Mouse (Mus musculus) embryonic facial prominence, embryonic 15.5 days (tissue): ENCODE data around the gene Cend1. TPM values are rescaled to one million over a fixed set of nuclear protein-coding genes. Genes with fewer than 3 reads are reported as not detected.

ENCODE experiments used
- ATAC-seq: fragments of 200-750 bp; cut with Nextera tagmentation; 2 replicates; pipeline ENCODE4 v1.8.0; 2017; ENCODE audit warnings: low read depth, moderate TSS enrichment; ENCODE audit not compliant: insufficient number of reproducible peaks, low FRiP score, low TSS enrichment
- H3K27ac ChIP-seq: fragments of 300-500 bp; sonication (generic); replicated peaks from 2 replicates; pipeline ENCODE4 v1.5.1; 2015; ENCODE audit warnings: mild to moderate bottlenecking, inconsistent platforms
- H3K27me3 ChIP-seq: fragments of 300-500 bp; sonication (generic); 2 replicates; pipeline ENCODE4 v1.6.1; 2015; ENCODE audit warnings: inconsistent platforms
- H3K36me3 ChIP-seq: fragments of 300-500 bp; sonication (generic); 2 replicates; pipeline ENCODE4 v1.6.1; 2015; ENCODE audit warnings: mild to moderate bottlenecking, inconsistent platforms
- H3K4me1 ChIP-seq: fragments of 300-500 bp; sonication (generic); 2 replicates; pipeline ENCODE4 v1.6.1; 2015; ENCODE audit warnings: inconsistent platforms
- H3K4me2 ChIP-seq: fragments of 300-500 bp; sonication (generic); replicated peaks from 2 replicates; pipeline ENCODE4 v1.6.1; 2015; ENCODE audit warnings: mild to moderate bottlenecking, inconsistent platforms
- H3K4me3 ChIP-seq: fragments of 300-500 bp; sonication (generic); replicated peaks from 2 replicates; pipeline ENCODE4 v1.5.1; 2015; ENCODE audit warnings: mild to moderate bottlenecking, inconsistent platforms
- H3K9ac ChIP-seq: fragments of 300-500 bp; sonication (generic); 2 replicates; pipeline ENCODE4 v1.6.1; 2015; ENCODE audit warnings: inconsistent platforms
- H3K9me3 ChIP-seq: fragments of 300-500 bp; sonication (generic); replicated peaks from 2 replicates; pipeline ENCODE4 v1.6.1; 2016; ENCODE audit warnings: inconsistent platforms
- WGBS: fragments of 180-500 bp; shearing (Covaris S2); methylation state at CpG from one replicate; pipeline ENCODE4 v1.1.7; 2015; 5-methylcytosine and 5-hydroxymethylcytosine counted together
- polyA plus RNA-seq: library from polyadenylated mRNA; unstranded; fragments of >200 nt; fragmentation: Nextera tagmentation; extraction: Ambion mirVana; gene quantifications from 2 replicates; pipeline ENCODE4 v1.2.1, GENCODE M21; 2015

Cend1 gene
- polyA plus RNA-seq, 1 experiment from 2014 or later: 5.3 TPM

- Histone ChIP-seq H3K4me3 (no peak overlapping the region), H3K4me1 (no peaks in the 10 kb centered on the region), H3K4me2 (no peak overlapping the region), H3K36me3 (no peaks in the 10 kb centered on the region), H3K27ac (no peak overlapping the region), H3K9me3 (no peaks in the 10 kb centered on the region), H3K9ac (no peak overlapping the region), H3K27me3 (no peaks in the 10 kb centered on the region)
- 60% methylated on average over 4 of the region's 4 CpGs for WGBS
- no peak for ATAC-seq
Measured at GRCm38 (mm10) chr7:141381068-141381835, 48.0 kb downstream of the Cend1 start.

DNA sequence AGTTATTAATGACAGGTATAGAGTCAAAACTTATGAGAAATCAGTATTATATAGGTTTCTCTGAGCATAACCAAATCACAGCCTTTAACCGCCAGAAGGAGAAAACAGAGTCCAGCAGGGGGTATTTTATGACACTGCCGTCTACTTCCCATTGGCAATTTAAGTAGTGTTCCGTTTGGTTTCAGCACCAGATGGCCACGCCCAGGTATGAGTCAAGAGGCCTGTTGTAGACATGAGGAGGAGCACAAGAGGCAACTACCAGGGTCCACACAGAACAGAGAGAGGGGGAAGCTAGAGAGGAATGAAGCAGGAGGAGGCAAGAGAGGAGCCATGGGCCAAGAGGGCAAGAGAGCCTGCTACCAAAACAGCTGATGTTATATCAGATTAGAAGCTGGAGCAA lies 49.7 kb downstream of the Cend1 start:
- no peak overlapping the region for H3K9ac ChIP-seq
- no peak for ATAC-seq
- no peaks in the 10 kb centered on the region for H3K36me3 ChIP-seq
- H3K27ac ChIP-seq: no peak overlapping the region
- 58% methylated on average over 4 of the region's 4 CpGs for WGBS
- no peaks in the 10 kb centered on the region for H3K9me3 ChIP-seq
- H3K4me2 ChIP-seq: no peak overlapping the region
- no peaks in the 10 kb centered on the region for H3K4me1 ChIP-seq
- H3K27me3 ChIP-seq: no peaks in the 10 kb centered on the region
- no peak overlapping the region for H3K4me3 ChIP-seq

Other genes starting within 250 kb of the Cend1 start
- 180 and 183 TPM in 2 replicates for gene Hras, start 235.5 kb downstream of the Cend1 start, polyA plus RNA-seq
- gene Lrrc56, start 235.3 kb downstream of the Cend1 start, polyA plus RNA-seq: 11.2 and 14.7 TPM in 2 replicates
- gene Lmntd2, start 215.4 kb downstream of the Cend1 start, polyA plus RNA-seq: 2.3 and 3.6 TPM in 2 replicates
- 55.3 and 56.3 TPM in 2 replicates for gene Rassf7, start 213.6 kb downstream of the Cend1 start, polyA plus RNA-seq
- gene Phrf1, start 200.7 kb downstream of the Cend1 start, polyA plus RNA-seq: 68.7 and 73.2 TPM in 2 replicates
- 4.1 and 5.1 TPM in 2 replicates for gene Irf7, start 163.0 kb downstream of the Cend1 start, polyA plus RNA-seq
- 0.19 TPM in 1 of 2 replicates, not detected in the other for gene Cdhr5, start 152.7 kb downstream of the Cend1 start, polyA plus RNA-seq
- 5.3 TPM in 2 replicates for gene Sct, start 150.4 kb downstream of the Cend1 start, polyA plus RNA-seq
- gene Drd4, start 137.5 kb downstream of the Cend1 start, polyA plus RNA-seq: 0.76 and 1.1 TPM in 2 replicates
- gene Deaf1, start 101.8 kb downstream of the Cend1 start, polyA plus RNA-seq: 73.5 and 82.0 TPM in 2 replicates
- 42.2 and 47.4 TPM in 2 replicates for gene Tmem80, start 101.8 kb downstream of the Cend1 start, polyA plus RNA-seq
- gene Eps8l2, start 90.6 kb downstream of the Cend1 start, polyA plus RNA-seq: 36.1 and 40.5 TPM in 2 replicates
- 278 and 280 TPM in 2 replicates for gene Taldo1, start 37.3 kb downstream of the Cend1 start, polyA plus RNA-seq
- 63.8 and 67.6 TPM in 2 replicates for gene Gatd1, start 15.4 kb downstream of the Cend1 start, polyA plus RNA-seq
- 29.3 and 30.9 TPM in 2 replicates for gene Slc25a22, start 8.4 kb upstream of the Cend1 start, polyA plus RNA-seq
- 13.5 and 14.7 TPM in 2 replicates for gene Pidd1, start 14.5 kb upstream of the Cend1 start, polyA plus RNA-seq
- gene Rplp2, start 17.9 kb upstream of the Cend1 start, polyA plus RNA-seq: 1,341 and 1,344 TPM in 2 replicates
- 22.2 and 27.9 TPM in 2 replicates for gene Pnpla2, start 25.7 kb upstream of the Cend1 start, polyA plus RNA-seq
- gene Cracr2b, start 31.6 kb upstream of the Cend1 start, polyA plus RNA-seq: 21.6 and 26.9 TPM in 2 replicates
- 23.9 and 26.5 TPM in 2 replicates for gene Cd151, start 37.9 kb upstream of the Cend1 start, polyA plus RNA-seq
- 63.9 and 66.4 TPM in 2 replicates for gene Polr2l, start 45.6 kb upstream of the Cend1 start, polyA plus RNA-seq
- gene Tspan4, start 45.7 kb upstream of the Cend1 start, polyA plus RNA-seq: 60.8 and 67.9 TPM in 2 replicates
- 43.9 and 47.3 TPM in 2 replicates for gene Chid1, start 110.4 kb upstream of the Cend1 start, polyA plus RNA-seq
- gene Ap2a2, start 132.7 kb upstream of the Cend1 start, polyA plus RNA-seq: 77.0 and 81.9 TPM in 2 replicates
- gene Muc6, start 225.8 kb upstream of the Cend1 start, polyA plus RNA-seq: 0.21 and 0.22 TPM in 2 replicates